Mouse (Mus musculus): ENCODE data around the gene Plaa.
A peak's percentile ranks its signal among the peaks of the same experiment; 100 is the strongest.
"Not testable (repeated sequence)": the region's sequence is repeated elsewhere in the genome, so short reads cannot be mapped to it uniquely, and the experiment has no call there.

Gene Plaa

DNA sequence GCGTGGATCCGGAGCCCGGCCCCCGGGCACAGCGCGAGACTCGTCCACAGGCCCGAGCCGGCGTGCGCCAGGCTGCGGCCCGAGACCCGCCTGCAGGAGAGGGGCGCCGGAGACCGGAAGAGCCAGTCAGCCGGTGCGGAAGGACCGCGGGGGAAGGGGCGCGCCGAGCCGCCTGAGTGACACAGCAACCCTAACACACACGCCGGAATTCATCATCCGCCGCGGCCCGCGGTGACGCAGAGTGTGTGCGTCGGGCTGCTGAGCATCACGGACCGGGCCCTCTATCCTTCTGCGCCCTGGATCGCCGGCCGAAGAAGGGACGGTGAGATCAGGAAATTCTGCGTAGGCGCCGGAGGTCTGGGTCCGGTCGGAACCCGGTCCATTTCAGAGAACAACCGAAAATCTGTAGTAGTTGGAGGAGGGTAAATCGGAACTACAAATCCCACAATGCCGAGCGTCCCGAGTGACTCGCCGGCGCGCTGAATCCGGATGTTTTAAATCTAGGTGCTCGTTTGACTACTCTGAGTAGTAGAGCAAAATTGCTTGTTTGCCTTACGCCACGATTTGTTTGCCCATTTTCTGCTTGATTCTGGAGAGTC lies at the start of gene Plaa:
Gene Plaa (minus strand): TSS at position 214 of the 599 bp plus-strand sequence.
- peak; percentile 91 for DNase-seq (ENCODE audit: low read depth)

DNA sequence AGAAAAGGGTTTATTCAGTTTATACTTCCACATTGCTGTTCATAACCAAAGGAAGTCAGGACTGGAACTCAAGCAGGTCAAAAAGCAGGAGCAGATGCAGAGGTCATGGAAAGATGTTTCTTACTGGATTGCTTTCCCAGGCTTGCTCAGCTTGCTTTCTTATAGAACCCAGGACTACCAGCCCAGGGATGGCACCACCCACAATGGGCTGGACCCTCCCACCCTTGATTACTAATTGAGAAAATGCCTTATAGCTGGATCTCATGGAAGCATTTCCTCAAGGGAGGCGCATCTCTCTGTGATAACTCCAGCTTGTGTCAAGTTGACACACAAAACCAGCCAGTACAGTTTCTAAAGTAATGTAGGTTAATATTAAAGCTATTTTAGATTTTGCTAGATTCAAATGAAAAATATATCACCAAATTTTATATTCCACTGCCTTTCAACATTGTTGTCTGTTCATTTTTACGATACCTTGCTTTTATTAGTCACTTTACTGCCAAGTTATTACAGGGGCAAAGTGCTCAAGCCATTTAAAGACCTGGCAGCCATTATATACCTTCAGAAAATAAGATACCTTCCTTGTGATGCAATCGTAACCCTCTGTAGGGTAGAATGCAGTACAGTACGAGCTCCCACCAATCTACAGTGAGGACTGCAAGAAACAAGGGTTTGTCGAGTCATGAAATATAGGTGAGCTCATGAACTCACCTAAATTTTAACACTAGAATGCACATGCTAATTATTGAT lies 47.6 kb upstream of the Plaa start:
- not testable (repeated sequence) for DNase-seq (ENCODE audit: low read depth)

DNA sequence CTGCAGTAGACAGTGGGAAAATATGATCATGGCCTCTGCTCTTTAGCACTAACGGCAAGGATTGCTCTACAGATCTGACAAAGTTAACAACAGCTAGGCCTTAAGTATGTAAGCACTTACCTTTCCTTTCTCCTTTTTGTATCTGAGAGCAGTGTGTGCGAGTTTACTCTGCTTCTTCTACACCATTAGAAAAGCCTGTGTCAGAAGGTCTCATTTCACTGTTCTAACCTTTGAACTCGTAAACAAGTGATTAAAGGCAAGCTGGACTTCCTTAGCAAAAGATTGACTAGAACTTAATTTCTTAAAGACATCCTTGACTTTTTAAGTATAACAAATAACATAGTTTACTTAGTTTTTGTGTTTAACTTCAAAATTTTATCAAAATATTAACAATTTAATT lies 46.9 kb upstream of the Plaa start, which contains the start of gene Lrrc19:
Gene Lrrc19 (minus strand): TSS at position 225 of the 400 bp plus-strand sequence.
- DNase-seq (ENCODE audit: low read depth): no peak

DNA sequence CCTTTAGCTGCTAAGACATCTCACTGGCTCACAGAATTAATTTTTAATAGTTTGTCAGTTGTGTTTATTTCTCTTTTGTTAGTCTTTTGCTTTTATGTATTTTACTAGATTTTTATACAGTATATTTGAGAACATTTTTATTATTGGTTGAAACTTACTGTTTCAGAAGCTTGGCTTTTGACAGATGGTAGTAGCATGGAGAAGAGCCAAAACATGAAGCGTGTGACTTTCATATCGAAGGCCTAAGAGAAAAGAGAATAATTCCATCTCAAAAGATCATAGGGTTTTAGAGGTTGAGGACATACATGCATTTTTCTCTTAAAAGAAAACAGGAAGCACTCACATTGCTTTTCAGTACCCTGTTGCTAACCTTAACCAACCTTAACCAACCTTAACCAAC lies 40.1 kb upstream of the Plaa start:
- DNase-seq (ENCODE audit: low read depth): no peak

DNA sequence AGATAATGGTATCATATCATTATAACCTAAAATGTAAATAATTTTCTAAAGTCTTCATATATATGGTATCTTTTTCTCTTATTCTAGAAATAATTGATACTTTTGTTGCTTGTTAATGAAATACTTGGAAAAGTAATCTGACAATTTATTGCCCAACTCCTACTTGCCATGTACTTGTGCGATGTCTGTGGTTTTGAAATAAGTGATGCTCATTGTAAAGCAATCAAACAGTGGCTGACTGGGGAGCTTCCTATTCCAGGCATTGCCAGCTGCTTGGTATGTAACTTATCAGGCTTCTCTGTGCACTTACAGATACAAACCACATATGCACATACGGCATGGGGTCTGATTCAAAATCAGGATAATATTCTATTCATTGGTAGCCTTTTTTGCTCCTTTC lies 17.0 kb upstream of the Plaa start:
- peak; percentile 35 for DNase-seq (ENCODE audit: low read depth)

DNA sequence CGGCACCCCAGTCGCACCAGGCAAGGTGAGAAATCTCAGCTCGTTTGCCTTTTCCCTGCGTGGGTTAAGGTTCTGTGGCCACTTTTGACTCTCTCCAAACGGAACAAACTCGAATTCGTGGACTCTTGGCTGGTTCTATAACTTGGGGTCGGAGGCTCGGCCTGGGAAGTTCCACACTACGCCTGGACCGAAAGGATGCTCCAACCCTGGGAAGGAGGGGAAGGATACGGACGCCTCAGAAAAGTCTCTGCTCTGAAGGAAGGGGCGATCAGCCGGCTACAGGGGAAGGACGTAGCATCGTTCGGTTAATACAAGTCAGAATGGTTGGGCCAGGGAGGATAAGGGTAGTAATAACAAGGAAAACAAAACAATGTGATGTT lies 11.6 kb upstream of the Plaa start:
- DNase-seq (ENCODE audit: low read depth): no peak

DNA sequence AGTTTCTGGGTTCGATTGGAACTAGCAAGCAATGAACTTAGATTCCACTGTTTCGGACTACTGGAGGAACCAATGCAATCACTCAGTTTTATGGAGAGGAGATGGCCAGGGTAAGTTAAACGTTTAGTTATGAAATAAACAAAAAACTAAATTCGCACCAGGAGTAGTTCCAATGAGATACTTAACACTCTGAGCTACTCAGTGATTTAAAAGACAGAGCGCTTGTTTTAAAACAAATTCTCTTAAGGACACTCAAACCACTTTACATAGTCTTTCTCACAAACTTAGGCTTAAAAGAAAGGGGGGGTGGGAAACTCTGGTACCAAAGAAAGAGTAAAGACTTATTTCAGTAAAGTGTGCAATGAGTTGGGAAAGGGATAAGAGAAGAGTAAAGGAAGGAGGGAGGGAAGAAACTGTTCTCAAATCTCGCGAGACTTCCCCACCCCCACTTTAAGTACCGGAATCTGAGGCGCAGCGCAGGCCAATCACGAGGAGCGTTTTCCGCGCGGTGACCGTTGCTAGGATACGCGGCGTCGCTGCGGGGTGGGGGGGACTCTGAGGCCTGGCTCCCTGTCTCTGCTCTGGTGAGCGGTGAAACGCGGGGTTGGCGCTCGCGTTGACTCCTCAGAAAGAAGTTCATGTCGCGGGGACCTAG lies 11.1 kb upstream of the Plaa start, which contains the start of gene Ift74:
Gene Ift74 (plus strand): TSS at position 520 of the 655 bp plus-strand sequence.
- DNase-seq (ENCODE audit: low read depth): peak; percentile 96

DNA sequence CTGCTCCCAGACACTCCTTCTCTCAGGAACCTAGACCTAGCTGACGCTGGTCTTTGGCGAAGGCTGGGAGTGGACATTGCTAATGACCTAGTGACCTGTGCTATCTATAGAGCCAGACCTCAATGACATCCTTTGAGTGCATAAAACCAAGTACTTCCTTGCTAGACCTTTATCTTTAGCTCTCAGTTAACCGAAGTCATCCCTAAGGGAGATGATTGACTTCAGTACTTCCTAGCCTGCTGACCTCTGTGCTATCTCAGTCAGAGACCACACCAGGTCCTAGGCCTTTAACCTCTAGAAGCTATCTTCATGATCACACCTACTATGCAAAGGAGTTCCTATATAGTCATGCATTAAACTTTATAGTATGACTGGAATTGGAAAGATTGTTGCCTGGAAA lies 7.3 kb upstream of the Plaa start:
- peak; percentile 92 for DNase-seq (ENCODE audit: low read depth)

DNA sequence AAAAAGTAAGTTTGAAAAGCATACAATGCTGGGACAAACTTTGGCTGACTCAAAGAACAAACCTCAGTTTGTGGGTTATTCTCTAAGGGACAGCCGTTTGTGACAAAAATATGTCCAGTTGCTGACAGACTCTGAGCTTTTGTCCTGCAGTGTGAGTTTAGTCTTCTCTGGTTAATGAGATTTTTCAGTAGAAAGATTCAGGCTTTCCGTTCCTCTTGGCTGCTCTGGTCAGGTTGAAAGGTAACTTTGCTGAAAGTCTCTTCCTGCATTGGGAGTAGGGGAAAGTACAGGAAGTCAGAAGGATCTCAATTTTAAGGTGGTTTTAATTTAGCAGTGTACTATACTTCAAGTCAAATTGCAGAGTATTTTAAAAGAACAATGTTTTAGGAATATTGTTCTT lies 2.5 kb upstream of the Plaa start:
- no peak for DNase-seq (ENCODE audit: low read depth)

DNA sequence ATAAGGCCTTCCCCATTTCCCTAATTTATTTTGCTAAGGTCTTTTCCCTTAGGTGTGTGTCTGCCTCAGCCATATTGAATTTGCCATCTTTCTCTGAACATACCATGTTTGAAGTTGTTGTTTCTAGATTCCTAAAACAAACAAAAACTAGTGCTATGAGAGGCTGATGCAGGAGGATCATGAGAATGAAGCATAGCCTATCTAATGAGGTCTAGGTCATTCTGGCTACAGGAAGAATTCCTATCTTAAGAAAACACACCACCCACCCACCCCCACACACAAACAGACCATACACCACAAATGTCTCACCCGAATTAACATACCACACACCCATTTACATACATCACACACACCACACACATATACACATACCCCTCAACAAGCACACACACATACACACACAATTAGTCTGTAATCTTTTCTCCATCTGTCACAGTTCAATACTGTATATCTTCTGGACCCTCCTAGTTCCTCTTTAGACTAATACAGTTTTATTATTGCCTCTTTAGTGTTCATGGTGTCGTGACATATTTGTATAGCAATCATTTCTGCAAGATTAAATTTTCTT lies 1.5 kb upstream of the Plaa start:
- DNase-seq (ENCODE audit: low read depth): no peak

DNA sequence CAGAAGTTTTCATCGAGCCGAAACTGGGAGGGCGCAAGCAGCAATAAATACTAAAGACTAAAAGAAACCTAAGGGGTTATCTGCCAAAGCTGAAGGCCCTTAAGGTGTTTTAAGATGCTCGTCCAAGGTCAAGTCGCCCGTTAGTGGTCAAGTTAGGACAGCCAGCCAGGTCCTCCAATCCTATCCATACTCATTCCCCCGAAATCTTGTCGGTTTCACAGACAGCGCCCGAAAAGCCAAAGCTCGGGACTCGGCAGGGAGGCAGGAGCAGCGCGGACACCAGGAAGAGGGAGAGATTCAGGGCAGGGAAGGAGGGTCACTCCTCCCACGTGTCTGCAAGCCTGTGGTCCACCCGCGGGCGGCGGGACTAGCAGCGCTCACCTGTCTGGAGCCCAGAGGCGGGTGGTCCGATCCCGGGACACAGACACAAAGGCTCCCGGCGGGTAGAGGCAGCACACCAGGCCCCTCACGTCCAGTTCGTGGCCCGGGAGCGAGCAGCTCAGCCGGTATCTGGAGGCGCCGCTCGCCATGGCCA lies 481 bp downstream of the Plaa start:
- peak; percentile 53 for DNase-seq (ENCODE audit: low read depth)

DNA sequence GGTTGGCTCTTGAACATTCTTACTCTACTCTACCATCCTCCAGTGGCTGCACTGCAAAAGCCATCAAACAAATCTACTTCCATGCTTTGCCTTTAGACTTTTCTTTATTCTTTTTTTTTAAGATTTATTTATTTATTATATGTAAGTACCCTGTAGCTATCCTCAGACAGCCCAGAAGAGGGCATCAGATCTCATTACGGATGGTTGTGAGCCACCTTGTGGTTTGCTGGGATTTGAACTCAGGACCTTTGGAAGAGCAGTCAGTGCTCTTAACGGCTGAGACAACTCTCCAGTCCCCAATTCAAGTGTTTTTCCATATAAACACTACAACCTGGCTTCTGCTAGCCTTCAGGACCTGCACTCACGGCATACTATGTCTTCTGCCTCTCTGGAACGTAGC lies 1.6 kb downstream of the Plaa start:
- peak; percentile 41 for DNase-seq (ENCODE audit: low read depth)

DNA sequence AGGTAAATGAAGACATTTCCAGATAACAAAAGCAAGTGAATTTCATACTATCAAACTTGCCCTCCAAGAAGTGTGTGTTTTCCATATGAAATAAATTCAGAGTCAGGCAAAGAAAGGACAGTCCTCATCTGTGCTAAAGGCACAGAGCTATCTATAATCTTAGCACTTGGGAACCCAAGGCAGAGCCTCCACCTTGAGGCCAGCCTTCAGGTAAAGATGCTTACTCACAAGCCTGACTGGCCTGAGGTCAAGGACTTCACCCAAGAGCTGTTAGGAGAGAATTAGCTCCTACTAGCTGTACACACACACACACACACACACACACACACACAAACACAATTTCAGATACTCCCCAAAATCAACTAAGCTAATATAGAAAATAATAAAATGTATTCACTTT lies 10.3 kb downstream of the Plaa start:
- DNase-seq (ENCODE audit: low read depth): no peak

DNA sequence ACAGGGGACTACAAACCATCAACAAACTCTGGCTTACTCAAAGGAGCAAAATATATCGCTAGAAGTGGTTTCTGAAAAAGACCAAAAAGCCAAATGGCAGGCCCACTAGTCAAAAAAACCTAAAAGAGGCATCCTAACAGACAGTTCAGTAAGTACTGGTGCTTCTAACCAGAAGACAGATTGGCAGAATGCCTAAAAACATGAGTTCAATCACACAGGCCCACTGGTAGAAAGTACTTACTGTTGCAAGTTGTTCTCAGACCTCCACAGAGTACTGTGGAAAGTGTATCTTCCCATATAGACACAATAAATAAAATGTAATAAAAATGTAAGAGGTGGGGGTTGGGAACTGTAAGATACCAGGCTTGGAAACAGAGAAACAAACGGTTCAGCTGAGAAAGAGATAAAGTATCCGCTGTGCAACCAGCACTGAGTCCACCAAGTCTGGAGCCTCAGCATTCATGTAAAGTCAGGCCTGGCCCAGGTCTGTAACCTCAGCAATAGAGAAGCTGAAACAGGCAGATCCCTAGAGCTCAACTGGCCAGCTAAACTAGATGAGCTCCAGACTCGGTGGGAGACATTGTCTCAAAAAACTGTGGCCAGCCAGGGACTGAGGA lies 11.2 kb downstream of the Plaa start:
- DNase-seq (ENCODE audit: low read depth): peak; percentile 35

DNA sequence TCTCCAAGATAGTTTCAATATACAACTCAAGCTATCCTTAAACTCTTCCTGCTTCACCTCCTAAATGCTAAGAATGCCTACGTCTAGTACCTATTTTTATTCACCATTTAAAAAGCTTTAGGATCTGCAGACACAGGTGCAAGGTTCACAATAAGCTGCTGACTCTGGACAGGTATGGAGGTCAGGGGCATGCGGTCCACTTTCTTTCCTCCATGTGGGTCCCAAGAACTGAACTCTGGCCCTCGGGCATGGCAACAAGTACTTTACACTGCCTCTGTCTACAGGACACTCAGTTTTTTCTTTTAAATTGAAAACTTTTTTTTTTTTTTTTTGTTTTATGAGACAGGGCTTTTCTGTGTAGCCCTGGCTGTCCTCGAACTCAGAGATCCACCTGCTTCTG lies 30.4 kb downstream of the Plaa start:
- DNase-seq (ENCODE audit: low read depth): no peak

DNA sequence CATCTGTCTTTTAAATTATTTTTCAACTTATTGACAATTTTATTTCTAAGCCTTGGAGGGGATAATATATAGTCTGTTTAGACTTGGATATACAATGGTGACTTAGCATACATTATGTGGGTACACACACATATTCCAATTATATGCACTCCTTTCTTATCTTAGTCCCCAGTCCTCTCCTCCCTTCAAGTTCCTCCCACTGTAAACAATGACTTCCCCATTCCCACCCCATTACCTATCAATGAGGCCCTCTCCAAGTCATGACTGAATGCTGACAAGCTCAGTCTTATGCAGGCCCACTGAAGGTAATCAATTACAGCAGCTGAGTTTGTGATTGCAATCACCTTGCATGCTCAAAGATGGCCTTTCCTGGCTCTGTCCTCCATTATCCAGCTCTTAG lies 38.7 kb downstream of the Plaa start:
- no peak for DNase-seq (ENCODE audit: low read depth)

DNA sequence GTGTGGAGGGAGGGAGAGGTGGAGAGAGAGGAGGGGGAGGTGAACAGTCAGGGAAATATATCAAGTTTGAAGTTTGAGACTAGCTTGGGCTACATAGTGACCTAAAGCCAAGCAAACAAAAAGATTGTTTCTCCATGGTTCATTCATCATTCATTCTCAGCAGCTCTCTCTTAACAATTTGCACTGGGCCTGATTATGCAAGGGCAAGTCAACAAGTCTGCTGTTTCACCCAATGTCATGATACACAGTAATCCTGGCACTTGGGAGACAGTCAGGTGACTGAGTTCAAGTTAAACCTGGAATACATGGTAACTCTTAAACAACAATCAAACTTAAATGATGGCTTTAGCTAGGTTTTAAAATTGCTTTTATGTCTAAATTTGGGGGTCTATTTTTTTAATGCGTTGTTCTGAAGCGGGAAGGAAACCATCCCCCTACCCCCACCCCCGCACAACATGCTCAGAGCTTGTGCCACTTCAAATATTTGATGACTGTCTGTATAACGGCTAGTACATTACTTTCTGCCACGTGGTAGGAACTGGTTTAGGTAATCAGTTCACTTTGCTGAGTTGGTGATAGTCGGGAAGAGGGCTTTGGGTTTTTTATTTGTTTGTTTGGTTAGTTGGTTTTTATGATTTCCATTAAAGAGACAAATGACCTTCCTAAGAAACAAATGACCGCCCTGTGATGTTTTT lies 40.9 kb downstream of the Plaa start:
- DNase-seq (ENCODE audit: low read depth): no peak

DNA sequence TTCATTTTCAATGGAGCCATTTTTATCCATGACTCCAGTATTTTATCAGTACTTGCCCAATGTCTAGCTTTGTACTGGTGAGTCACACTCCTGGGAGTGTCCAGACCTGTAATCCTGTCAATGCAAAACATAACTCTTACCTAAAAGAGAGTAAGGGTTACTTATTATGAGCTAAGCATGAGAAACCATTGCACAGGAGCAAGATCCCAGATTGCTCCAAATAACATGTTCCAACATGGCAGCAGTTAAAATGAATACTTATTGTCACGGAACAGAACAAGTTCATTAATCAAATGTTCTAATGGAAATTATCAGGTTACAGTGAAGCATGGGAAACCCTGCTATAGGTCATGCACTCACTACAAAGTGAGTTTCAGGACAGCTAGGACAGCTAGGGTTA lies 42.7 kb downstream of the Plaa start:
- no peak for DNase-seq (ENCODE audit: low read depth)

DNA sequence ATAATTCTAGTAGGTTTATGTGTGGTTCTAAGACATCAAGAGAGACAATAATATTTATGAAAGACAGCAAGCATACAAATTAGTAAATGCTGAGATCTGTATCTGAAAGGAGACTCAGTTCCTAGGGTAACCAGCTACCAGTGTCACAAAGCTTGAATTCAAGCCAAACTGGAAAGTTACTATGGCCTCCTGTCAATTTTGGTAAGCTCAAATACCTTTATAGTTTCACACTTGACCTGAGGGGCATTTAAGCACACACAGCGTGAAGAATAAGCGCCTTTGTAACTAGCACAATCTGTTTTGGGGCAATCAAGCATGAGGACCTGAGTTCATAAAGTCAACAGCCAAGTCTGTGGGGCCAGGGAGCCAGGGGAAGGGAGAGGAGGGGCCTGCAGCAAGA lies 43.8 kb downstream of the Plaa start:
- no peak for DNase-seq (ENCODE audit: low read depth)

DNA sequence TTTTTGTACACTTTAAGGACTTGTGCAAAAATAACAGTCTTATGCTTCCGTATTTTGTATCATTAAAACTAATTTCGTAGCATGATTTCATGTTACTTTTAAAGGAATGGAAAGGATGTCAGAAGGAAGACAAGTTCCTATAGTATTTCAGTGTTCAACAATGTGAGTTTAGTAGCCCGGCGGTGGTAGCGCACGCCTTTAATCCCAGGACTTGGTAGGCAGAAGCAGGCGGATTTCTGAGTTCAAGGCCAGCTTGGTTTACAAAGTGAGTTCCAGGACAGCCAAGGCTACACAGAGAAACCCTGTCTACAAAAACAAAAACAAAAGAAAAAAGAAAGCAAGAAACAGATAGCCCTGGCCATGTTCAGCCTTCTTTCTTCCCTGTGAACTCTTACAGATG lies 45.9 kb downstream of the Plaa start:
- no peak for DNase-seq (ENCODE audit: low read depth)

DNA sequence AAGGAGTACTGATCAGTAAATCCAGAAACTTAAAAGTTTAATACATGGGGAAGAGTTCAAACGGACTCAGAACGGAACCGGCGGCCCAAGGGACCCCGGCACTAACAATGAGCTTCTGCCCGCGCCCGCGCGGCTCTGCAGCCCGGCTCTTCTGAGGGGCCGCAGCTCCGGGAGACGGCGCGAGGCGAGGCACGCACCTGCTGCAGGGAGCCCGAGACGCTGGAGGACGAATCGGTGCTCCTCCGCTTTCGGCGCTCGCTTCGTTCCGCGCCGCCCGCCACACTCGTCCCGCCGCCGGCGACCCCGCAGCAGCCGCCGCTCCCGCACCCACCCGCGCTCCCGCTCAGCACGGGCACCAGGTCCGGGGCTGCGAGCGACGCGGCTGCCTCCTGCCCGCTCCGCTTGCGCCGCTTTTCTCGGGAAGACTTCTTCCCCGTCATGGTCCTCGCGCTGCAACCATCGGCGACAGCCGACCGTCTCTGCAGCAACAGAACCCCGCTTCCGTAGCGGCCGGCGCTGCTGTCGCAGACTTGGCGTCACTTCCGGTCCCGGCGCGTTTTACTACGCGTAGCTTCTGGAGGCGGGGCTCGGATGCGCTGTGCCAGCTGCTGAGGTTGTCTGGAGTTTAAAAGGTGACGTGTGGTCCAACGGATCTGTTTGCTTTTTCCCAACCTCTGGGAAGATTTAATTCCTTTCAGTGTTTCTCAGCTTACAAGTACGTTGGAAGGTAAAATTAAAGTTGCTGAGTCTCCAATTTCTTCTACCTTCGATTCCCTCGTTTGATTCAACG lies 46.6 kb downstream of the Plaa start, which contains the start of the genes Gm10306 and Caap1:
Gene Gm10306 (plus strand): TSS at position 282 of the 790 bp plus-strand sequence.
Gene Caap1 (minus strand): TSS at position 532 of the 790 bp plus-strand sequence.
- DNase-seq (ENCODE audit: low read depth): peak; percentile 94
